ENCODE assay signal across 23 mouse cellular contexts in genomic region chr2:127778451-127778850, GRCm38 (mm10). TPM values are rescaled to one million over a fixed set of nuclear protein-coding genes. Genes with fewer than 3 reads are reported as not detected.
DNase-seq lines count a peak whose midpoint lies in the region.
"Had no signal": no experiment of that assay in that cellular context is flagged by ENCODE, and none has a peak within 500 bp of the region (broad histone marks: within the 10 kb centered on the region; RNA-seq: fewer than 3 reads in every experiment).

No protein-coding gene starts in this region.

- peak; percentile 40 for DNase-seq in heart, adult 11 months
- no peak for DNase-seq in heart, adult 9 months (ENCODE audit: low spot score in 2 of 2)
- DNase-seq in heart, embryonic 10.5 days (ENCODE audit: low spot score), result peak; percentile 69
- no peak for DNase-seq in heart, adult 18-20 months
- peak; percentile 28 for DNase-seq in testis, postnatal 10 days (ENCODE audit: low spot score)
- no peak for DNase-seq in testis, postnatal 14 days (ENCODE audit: low spot score)
- DNase-seq: adrenal gland, adult 2 months; adrenal gland, adult 8-10 months; adrenal gland, postnatal 10 days; adrenal gland, postnatal 14 days; adrenal gland, postnatal 25 days; adrenal gland, postnatal 36 days; B cell, adult 2 months; cerebellum, adult 11 months; cerebellum, adult 11-12 months; cerebellum, adult 18-20 months had no signal

- peaks cover 12% of the 10 kb centered on the region for H3K36me3 ChIP-seq in heart, embryonic 10.5 days

- H3K4me3 ChIP-seq in heart, embryonic 10.5 days, result no peak overlapping the region

- peaks cover 5% of the 10 kb centered on the region for H3K4me1 ChIP-seq in heart, embryonic 10.5 days

- no peak overlapping the region for H3K27ac ChIP-seq in heart, embryonic 10.5 days

- 82% methylated on average over 5 of the region's 5 CpGs for WGBS in heart, embryonic 10.5 days

- no peaks in the 10 kb centered on the region for H3K9me3 ChIP-seq in heart, embryonic 10.5 days
- H3K9me3 ChIP-seq: G1E had no signal

- H3K27me3 ChIP-seq in heart, embryonic 10.5 days (ENCODE audit: insufficient read depth, poor library complexity, severe bottlenecking), result no peaks in the 10 kb centered on the region
- H3K27me3 ChIP-seq: CH12.LX, Patski had no signal

RNA-seq across cellular contexts. Expression of gene Nphp1, which starts 10.2 kb away (rescaled TPM):
- 16.9 and 20.5 TPM in 2 replicates for polyA plus RNA-seq in heart, embryonic 10.5 days (2016; fragmentation: Nextera tagmentation; extraction: Ambion mirVana)
- 1 to 10 TPM; 7.6 to 9.4 TPM for total RNA-seq in heart, adult 18-20 months (2021)

RNA-seq across cellular contexts. Expression of gene Mtln, which starts 13.8 kb away (rescaled TPM):
- 33.8 and 35.4 TPM in 2 replicates for polyA plus RNA-seq in heart, embryonic 10.5 days (2016; fragmentation: Nextera tagmentation; extraction: Ambion mirVana)
- total RNA-seq in heart, adult 18-20 months (2021), result 10 to 100 TPM; 53.2 to 69.3 TPM

RNA-seq across cellular contexts. Expression of gene Mall, which starts 48.7 kb away (rescaled TPM):
- 2.0 and 2.8 TPM in 2 replicates for polyA plus RNA-seq in heart, embryonic 10.5 days (2016; fragmentation: Nextera tagmentation; extraction: Ambion mirVana)
- total RNA-seq in heart, adult 18-20 months (2021), result 1 to 10 TPM; 6.7 to 7.0 TPM
- total RNA-seq: CH12.LX, G1E, MEL had no signal
- polyA plus RNA-seq: activated CD4-positive, CD25-positive, alpha-beta regulatory T cell, adult 4 months; C2C12; CD4-positive, CD25-positive, alpha-beta regulatory T cell, adult 4 months; G1E had no signal

RNA-seq across cellular contexts. Expression of gene Bub1, which starts 53.2 kb away (rescaled TPM):
- polyA plus RNA-seq in heart, embryonic 10.5 days (2016; fragmentation: Nextera tagmentation; extraction: Ambion mirVana), result 61.8 and 71.3 TPM in 2 replicates
- under 1 TPM; 0.22 to 0.44 TPM for total RNA-seq in heart, adult 18-20 months (2021)

Comparison
In these comparisons a context has a peak if more than half of its experiments do, and no peak if none do; other contexts are left out.
1. DNase-seq: peak in heart, adult 11 months (single experiment), heart, embryonic 10.5 days (single experiment) and testis, postnatal 10 days (single experiment); none in heart, adult 9 months (0 of 2), heart, adult 18-20 months (0 of 2) and testis, postnatal 14 days (single experiment).